ENCODE assay signal across 12 mouse cellular contexts in genomic region chr17:64003444-64003843, GRCm38 (mm10).
DNase-seq lines count a peak whose midpoint lies in the region; ATAC-seq lines count a peak whose summit lies in the region.
"Had no signal": no experiment of that assay in that cellular context is flagged by ENCODE, and none has a peak within 500 bp of the region (broad histone marks: within the 10 kb centered on the region; RNA-seq: fewer than 3 reads in every experiment).

No protein-coding gene starts in this region.

- H3K4me2 ChIP-seq in embryonic facial prominence, embryonic 14.5 days (ENCODE audit: low read depth, low read length): no peak overlapping the region
- H3K4me2 ChIP-seq in limb, embryonic 15.5 days: no peak overlapping the region
- H3K4me2 ChIP-seq: embryonic facial prominence, embryonic 12.5 days had no signal

- H3K36me3 ChIP-seq in embryonic facial prominence, embryonic 14.5 days (ENCODE audit: control insufficient read depth, insufficient read depth, low read length): no peaks in the 10 kb centered on the region
- H3K36me3 ChIP-seq in limb, embryonic 15.5 days: peaks cover 2% of the 10 kb centered on the region; the same call in 1 of the 2 replicates
- H3K36me3 ChIP-seq: embryonic facial prominence, embryonic 12.5 days; hindbrain, embryonic 10.5 days had no signal

- no peak for ATAC-seq in embryonic facial prominence, embryonic 14.5 days (ENCODE audit: low read depth)
- ATAC-seq in limb, embryonic 15.5 days (ENCODE audit: insufficient number of reproducible peaks, low FRiP score, low TSS enrichment, low read depth): peak; percentile 67; the same call in 1 of the 2 replicates
- no peak for ATAC-seq in frontal cortex, adult (ENCODE audit: low TSS enrichment)

- no peak overlapping the region for H3K9ac ChIP-seq in embryonic facial prominence, embryonic 14.5 days (ENCODE audit: low read depth, low read length)
- no peak overlapping the region for H3K9ac ChIP-seq in limb, embryonic 15.5 days
- H3K9ac ChIP-seq: embryonic facial prominence, embryonic 12.5 days had no signal

- DNase-seq in adrenal gland, adult (ENCODE audit: inconsistent age in 2 of 2, low spot score in 1 of 2): peak; percentile 20 to 43
- no peak for DNase-seq in adrenal gland, adult 18-20 months (ENCODE audit: low spot score in 2 of 2)
- DNase-seq in 3134 (ENCODE audit: extremely low read depth, insufficient read length, low spot score): peak; percentile 79
- peak; percentile 65 for DNase-seq in embryonic facial prominence, embryonic 14.5 days (ENCODE audit: low spot score)
- no peak for DNase-seq in cerebellum, postnatal 10 days
- no peak for DNase-seq in cerebellum, adult 9-10 months
- DNase-seq: adrenal gland, postnatal 10 days had no signal

- H3K27me3 ChIP-seq in embryonic facial prominence, embryonic 14.5 days (replicated peaks; ENCODE audit: control insufficient read depth, insufficient read depth, low read length): no peaks in the 10 kb centered on the region
- no peaks in the 10 kb centered on the region for H3K27me3 ChIP-seq in limb, embryonic 15.5 days
- H3K27me3 ChIP-seq: embryonic facial prominence, embryonic 12.5 days had no signal

- no peaks in the 10 kb centered on the region for H3K9me3 ChIP-seq in embryonic facial prominence, embryonic 14.5 days (ENCODE audit: control insufficient read depth, low read length)
- no peaks in the 10 kb centered on the region for H3K9me3 ChIP-seq in limb, embryonic 15.5 days
- H3K9me3 ChIP-seq: embryonic facial prominence, embryonic 12.5 days; hindbrain, embryonic 10.5 days had no signal

- 68% methylated on average over 13 of the region's 13 CpGs for WGBS in embryonic facial prominence, embryonic 14.5 days
- 46% methylated on average over 13 of the region's 13 CpGs for WGBS in limb, embryonic 15.5 days

- no peak overlapping the region for H3K4me3 ChIP-seq in embryonic facial prominence, embryonic 14.5 days (ENCODE audit: low read depth, low read length)
- no peak overlapping the region for H3K4me3 ChIP-seq in limb, embryonic 15.5 days
- H3K4me3 ChIP-seq: embryonic facial prominence, embryonic 12.5 days; hindbrain, embryonic 10.5 days had no signal

- H3K27ac ChIP-seq in embryonic facial prominence, embryonic 14.5 days (replicated peaks; ENCODE audit: low read depth, low read length): no peak overlapping the region
- no peak overlapping the region for H3K27ac ChIP-seq in limb, embryonic 15.5 days
- H3K27ac ChIP-seq: embryonic facial prominence, embryonic 12.5 days; hindbrain, embryonic 10.5 days; macrophage had no signal

- no peaks in the 10 kb centered on the region for H3K4me1 ChIP-seq in embryonic facial prominence, embryonic 14.5 days (ENCODE audit: control insufficient read depth, insufficient read depth, low read length)
- peaks cover 4% of the 10 kb centered on the region; the same call in 1 of the 2 replicates for H3K4me1 ChIP-seq in limb, embryonic 15.5 days
- H3K4me1 ChIP-seq: hindbrain, embryonic 10.5 days had no signal

Comparison
In these comparisons a context has a peak if more than half of its experiments do, and no peak if none do; other contexts are left out.
1. DNase-seq: peak in adrenal gland, adult (2 of 2), 3134 (single experiment) and embryonic facial prominence, embryonic 14.5 days (single experiment); none in adrenal gland, adult 18-20 months (0 of 2), cerebellum, postnatal 10 days (0 of 2) and cerebellum, adult 9-10 months (single experiment).